Mouse (Mus musculus) spleen, postnatal 36 days (tissue): ENCODE results near the gene Usp29.
A peak's percentile ranks its signal among the peaks of the same experiment; 100 is the strongest.

Experiments used
- DNase-seq, 2 experiments: peaks; one replicate each; pipeline ENCODE4 v3.0.0; 2022; ENCODE audit warnings: low spot score in 2 of 2, mixed read lengths in 1 of 2

Usp29 gene

DNA sequence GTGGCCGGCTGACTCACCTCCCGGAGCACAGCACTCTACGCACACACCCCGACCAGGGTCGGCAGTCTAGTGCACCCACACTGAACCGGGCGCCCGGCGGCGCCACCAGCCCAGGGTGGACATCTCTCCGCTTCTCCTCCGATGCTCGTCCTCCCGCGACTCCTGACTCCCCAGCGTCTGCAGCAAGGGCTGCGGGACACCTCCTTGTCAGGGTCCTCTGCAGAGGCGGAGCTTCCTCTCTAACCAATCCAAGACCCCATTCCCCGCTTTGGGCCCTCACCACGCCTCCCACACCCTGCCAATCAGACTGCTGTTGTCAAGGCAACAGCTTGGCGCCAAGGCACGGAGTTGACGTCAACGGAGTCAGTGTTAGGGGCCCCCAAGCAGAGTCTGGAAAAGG is at the start of gene Usp29, which contains the start of gene Peg3:
Gene Usp29 (plus strand): TSS at position 338 of the 400 bp plus-strand sequence.
Gene Peg3 (minus strand): TSS at position 191 of the 400 bp plus-strand sequence.
- peak in 1 of 2 experiments; percentile 7 for DNase-seq

DNA sequence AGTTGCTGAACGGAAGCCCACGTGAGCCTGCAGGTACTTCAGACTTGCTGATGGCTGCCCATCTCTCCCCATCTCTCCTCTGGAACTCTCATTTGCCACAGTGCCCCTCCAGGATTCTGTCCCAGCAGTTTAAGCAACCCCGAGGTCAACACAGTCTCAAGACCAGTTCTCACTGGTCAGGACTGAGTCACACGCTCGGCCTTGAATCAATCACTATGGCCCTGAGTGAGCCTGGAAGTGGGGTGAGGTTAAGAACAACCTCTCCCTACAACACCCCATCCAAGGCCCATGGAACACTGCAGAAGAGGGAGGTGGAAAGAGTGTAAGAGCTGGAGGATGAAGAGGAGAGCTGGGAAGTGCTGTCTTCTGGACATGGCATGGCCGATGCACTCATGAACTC is 44.9 kb upstream of the Usp29 start:
- no peak for DNase-seq

DNA sequence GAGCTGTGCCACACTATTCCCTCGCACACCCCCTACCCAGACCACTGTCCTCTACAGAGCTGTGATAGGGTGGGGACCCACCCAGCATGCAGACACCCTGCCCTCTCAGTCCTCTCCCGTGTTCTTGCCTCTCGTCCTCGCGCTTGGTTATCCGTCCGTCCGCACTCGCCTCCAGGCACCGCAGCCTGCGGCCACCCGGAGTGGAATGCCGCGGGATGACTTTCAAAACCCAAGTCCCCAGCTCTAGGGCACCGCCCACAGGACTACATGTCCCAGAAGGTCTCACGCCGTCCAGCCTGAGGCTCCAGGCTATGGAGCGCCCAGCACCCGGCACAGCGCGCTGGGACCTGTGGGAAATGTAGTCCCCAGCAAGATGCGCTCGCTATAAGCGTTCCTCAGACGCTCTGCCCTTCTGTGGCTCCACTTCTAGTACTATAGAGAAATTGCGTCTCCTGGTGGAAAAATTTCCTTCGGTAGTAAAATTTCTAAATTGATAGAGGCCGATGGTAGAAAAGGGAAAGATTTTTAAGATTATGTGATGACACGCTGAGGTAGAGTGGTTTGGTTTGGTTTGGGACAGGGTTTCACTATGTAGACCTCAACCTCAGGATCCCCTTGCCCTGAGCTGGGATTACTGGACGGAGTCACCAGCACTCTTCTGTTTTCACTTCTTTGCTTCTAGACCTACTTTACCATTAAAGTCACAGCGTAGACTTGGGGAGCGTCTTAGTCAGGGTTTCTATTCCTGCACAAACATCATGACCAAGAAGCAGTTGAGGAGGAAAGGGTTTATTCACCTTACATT is 33.9 kb upstream of the Usp29 start, which contains the start of gene Zim1:
Gene Zim1 (minus strand): TSS at position 210 of the 805 bp plus-strand sequence.
- no peak for DNase-seq

DNA sequence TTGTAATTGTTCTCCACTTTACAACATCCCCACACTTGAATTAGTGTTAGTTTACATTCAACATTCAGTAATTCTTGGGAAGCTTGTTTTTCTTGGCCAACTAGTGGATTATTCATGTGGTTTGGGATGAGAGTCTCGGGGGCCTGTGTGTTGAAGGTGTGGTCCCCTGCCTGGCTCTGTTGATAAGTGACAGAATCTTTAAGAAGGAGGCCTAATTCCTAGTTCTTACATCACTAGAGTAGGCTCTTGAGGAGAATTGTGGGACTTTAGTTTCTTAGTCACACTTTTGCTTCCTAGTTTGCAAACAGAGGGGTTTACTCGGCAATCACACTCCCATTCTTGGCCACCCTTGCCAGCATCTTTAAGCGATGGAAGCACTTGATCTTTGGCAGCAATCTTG is 31.1 kb upstream of the Usp29 start:
- no peak for DNase-seq

DNA sequence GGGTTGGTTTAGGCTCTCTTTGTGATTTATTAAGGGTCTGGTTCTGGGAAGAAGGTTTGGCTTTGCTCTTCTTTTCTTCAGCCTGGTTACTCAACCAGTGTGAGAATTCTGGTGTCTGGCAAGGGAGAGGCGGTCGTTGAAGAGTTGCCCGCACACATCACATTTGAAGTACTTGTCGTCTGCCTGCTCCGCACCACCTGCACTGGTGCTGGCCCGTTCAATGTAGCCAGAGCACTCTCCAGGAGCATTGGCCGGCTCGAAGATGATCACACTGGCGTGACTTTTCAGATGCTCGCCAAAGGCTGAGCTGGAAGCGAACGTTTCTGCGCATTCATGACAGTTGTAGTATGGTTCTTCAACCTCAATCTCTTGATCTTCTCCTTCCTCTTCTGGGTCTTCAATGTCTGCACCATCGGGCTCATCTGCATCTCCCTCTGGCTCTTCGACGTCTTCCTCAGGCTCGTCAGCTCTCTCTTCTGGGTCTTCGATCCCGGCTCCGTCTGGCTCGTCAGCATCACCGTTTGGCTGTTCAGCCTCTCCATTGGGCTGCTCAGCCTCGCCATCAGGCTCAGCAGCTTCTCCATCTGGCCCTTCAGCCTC is 22.9 kb upstream of the Usp29 start:
- DNase-seq = no peak

DNA sequence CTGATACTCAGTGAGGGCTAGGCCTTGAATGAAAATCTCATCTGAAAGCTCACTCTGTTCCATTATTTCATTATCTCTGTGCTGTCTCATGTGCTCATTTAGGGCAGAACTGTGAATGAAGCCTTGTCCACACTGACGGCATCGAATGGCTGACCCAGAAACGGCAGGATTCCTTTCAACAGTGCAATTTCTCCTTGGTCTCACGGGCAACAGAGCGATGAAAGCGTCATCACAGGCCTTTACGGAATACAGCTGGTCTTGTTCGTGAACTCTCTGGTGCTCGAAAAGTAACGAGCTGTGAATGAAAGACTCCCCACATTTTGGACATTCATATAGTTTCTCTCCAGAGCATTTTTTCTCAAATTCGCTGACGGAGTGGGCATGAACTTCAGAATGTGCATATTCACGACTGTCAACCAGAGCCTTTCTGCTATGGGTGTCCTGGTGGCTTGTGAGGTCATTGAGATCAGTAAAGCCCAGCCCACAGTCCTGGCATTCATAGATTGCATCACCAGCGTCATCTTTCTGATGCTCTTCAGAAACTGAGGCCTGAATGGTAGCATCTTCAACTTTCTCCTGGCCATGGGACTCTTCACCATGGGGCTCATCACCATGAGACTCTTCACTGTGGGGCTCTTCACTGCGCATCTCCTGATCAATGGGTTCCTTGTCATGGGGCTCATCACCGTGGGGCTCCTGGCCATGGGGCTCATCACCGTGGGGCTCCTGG is 21.8 kb upstream of the Usp29 start:
- no peak for DNase-seq

DNA sequence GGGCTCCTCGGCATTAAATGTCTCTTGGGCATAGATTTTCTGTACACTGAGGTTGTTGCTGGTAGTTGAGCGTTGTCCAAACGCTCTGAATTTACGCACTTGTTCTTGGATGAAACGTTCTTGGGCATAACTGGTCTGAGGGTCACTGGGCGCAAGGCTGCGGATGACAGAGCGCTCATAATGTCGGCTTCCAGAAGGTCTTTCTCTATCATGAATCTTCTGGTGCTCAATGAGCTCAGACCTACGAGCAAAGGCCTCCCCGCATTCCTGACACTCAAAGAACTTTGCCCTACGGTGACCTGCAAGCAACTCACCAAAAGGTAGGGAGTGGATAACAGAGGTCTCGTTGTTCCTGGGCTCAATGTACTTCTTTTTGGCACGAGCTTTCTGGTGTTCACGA is 21.0 kb upstream of the Usp29 start:
- no peak for DNase-seq

DNA sequence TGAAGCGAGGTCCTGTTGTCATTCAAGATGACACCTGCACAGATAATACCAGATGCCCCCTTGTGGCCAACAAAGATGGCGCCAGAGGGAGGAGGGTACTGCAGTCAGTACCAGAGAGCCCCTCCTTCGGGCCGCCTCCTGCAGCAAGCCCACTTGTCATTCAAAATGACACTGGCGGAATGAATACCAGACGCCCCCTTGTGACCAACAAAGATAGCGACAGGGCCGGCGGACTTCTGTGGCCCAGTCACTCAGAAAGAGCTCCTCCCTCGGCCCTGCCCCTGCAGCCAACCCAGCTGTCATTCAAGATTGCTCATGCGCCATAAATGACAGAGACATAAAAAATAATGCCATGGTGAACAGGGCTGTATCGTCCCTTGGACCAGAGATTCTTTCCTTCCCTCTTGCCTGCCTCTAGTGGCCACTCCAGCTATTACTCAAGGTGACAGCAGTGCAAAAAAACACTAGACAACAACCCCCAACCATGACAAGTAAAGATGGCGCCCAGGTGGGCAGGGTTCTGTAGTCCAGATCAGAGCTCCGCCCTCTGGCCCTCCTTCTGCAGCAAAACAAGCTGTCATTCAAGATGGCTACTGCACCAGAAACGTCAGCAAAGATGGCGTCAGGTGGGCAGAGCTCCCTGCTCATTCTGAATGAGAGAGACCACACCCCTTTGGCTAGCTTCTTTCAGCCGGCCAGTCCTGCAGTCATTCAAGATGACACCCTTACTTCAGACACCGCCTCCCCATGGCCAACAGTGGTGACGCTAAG is 2.8 kb upstream of the Usp29 start:
- peak in 1 of 2 experiments; percentile 5 for DNase-seq

DNA sequence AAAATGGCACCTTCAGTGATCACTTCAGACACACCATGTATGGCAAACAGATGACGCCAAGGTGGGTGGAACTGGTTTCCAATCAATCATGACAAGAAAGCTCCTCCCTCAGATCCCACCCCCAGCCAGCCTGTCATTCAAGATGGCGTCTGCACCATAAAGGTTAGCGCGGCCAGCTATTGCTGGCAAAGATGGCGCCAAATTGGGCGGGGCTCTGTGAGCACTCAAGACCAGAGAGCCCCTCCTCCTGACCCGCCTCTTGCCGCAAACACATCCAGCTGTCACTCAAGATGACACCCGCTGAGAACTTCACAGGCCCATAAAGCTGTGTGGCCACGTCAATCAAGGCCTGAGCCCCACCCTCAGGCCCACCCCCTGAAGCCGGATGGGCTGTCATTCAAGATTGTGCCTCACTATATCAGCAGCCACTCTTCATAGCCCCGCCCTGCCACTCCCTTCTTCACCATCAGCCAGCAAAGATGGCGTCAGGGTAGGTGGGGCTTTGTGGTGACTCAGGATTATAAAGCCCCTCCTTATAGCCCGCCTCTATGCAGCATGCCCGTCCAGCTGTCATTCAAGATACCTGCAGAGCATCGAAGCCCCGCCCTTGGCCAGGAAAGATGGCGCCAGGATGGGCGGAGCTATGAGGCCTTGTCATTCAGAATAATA is 2.0 kb upstream of the Usp29 start:
- peak; percentile 16 to 29 for DNase-seq

DNA sequence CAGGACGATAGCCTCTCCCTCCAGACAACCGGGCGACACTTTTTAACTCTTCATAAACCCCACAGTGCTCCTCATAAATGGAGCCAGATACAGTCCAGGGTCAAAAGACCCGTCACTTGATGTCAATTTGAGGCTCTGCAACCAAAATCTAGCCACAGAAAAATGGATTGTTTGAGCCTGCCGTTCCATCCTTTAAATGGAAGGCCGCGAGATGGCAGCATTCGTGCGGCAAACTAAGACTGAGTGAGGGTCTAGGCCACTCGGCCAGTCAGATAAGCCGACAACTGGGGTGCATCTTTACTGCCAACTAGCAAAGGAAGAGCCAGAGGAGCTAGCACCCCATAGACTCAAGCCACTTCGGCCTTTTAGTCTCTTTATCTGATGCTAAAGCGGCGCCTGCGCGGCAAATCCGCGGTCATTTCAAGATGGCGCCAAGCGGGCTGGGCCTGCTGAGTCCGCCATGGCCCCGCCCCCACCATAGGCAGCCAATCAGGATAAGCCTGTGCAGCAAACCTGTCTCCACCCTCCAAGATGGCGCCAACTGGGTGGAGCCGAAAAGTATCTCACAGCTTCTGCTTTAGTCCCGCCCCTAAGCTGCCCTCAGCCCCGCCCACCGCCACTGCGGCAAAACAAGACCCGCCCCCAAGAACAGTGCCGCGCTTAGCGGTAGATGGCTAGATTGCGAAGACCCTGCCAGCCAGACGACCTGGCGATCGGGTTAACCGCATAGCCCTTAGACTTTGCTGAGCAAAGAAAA is 1.1 kb upstream of the Usp29 start:
- DNase-seq = peak; percentile 34 to 38

DNA sequence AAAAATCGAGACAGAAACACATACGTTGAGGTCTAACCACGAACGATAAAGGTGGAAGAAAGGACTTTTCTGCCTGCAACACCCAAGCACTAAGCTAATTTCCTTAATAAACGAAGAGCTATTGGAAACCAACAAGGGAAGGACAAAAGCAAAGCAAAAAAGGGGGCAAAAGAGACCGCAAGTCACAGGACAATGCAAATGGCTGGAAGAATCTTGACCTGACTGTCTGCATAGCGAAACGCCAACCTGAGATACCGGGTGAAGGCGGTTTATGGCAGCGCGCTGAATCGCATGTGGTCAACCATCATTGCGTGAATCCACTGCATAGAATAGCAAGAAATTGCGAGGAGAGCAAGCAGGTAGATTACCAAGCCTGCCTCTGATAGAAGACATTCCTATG is 423 bp downstream of the Usp29 start:
- no peak for DNase-seq

DNA sequence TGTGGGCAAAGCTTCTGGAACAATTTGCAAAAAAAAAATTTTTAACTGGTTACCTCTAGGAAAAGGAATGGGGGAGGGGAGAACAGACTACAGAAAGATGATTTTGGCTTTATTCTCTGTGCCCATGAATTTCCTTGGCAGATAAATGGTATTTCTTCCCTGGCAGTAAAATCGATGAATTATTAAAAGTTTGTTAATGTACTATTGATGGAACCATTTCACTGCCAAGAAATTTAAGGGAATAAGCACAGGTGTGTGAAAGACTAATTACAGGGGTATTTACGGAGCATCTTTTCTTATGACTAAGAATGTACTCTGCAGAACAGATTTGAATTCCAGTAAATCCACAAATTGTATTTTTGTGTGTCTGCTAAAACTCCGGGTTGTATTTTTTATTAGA is 995 bp downstream of the Usp29 start:
- no peak for DNase-seq

DNA sequence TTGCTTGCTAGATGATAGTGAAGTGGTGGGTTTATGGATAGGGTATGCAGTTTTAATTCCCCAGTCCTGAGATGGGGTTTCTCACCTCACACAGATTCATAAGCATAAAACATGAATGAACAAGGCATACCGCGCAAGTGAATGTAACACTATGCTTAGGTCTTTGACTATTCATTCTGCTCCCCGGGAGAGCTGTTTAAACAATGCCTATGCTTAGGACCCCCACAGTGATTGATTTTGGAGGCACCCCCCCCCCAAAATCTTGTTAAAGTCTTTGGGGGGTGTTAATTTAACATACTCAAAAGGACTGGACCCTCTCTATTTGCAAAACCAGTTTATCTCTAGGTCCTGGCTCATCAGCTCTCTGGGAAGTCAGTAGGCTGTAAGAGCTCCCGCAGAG is 1.6 kb downstream of the Usp29 start:
- DNase-seq = no peak

DNA sequence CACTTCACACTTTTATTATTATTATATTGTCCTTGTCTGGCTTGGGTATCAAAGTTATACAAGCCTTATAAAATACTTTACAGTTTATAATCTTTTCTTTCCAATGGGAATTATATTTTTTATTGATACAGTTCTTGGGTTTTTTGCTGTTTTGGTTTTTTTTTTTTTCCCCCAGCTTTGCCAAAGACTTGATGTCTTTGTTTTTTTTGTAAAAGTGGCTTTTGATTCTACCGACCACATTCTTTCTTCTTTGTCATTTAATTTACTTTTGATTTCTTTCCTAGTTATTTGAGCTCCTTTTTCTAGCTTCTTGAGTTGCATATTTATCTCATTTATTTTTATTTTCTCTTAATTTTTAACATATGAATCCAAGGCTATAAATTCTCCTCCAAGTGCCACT is 5.7 kb downstream of the Usp29 start:
- DNase-seq = no peak

DNA sequence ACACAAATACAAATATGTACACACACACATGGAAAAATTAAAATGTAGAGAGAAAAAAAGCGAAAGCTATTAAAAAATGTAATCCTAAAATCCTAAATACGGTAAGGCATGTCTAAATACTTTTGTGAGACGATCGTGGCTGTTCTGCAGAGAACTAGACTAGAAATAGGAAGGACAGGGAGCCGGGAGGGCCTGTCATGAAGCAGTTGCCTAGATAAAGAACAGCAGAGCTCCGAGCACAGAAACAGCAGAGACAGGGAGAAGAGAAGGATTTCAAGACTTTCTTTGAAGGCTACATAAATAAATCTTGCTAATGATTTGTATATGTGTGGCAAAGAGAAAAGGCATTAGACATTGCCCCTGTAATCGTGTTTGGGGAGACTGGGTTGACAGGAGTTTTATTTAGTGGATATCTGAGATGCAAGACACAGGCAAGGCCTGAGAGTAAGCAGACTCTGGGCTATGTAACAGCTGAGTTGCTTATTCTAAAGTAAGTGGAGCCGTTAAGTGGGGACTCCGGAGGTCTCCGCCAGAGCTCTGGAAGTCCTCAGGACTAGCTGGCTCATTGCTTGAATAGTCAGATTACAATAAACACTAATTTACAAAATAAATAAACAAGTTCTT is 14.0 kb downstream of the Usp29 start:
- no peak for DNase-seq

DNA sequence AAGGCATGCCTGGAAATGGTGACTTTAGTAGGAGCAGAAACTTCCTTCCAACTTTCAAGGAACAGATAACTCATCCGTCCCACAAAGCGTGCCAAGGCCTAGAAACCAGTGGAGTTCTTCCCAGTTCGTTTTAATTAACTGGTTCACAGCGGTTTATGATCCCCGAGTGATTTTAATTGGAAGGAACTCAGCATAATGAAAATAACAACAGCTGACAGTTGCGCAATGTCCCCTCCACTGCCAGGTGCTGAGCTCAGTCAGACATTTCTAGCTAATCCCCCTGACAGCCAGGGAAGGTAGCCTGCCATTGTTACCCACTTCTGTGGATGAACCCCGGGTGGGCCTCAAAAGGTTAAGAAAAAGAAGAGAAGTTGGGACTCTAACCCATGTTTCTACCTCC is 18.8 kb downstream of the Usp29 start:
- no peak for DNase-seq

DNA sequence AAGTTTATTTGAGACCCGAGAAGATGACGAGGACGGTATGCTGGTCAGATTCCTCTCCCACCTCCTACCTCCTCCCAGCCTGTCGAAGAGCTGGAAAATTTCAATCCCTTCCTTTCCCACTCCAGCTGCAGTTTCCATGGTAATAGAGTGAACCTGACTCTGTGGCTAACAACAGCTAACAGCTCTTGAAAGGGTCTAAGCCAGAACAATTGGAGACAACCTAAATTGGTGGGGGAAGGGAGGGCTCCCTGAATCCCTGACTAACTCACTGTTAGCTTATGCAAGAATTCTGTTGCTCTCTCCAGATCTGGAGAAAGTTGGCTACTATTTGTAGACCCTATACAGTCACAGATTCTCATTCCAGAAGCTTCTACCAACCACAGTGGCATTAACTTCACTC is 23.1 kb downstream of the Usp29 start:
- no peak for DNase-seq

DNA sequence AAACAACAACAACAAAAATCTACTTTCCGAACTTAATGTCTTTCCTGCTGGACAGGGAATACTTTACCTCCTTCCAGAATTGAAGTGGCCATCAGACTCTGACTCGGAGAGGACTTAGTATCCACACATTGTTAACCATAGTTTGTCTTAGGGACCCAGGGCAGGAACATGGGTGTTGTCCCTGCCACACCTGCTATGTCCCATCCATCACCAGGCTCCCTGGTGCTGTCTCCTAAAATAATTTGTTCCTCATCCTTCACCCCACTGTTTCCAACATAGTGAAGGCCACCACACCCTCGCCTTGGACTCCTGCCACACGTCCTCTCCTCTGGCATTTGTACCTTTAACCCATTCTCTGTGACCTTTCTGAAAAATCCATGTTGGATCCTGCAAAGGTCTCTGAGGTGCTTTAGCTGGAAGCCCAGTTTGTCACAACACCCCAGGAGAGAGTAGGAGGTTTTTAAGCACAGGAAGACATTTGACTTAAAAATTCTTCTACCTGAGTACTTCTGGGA is 26.5 kb downstream of the Usp29 start:
- DNase-seq = no peak

DNA sequence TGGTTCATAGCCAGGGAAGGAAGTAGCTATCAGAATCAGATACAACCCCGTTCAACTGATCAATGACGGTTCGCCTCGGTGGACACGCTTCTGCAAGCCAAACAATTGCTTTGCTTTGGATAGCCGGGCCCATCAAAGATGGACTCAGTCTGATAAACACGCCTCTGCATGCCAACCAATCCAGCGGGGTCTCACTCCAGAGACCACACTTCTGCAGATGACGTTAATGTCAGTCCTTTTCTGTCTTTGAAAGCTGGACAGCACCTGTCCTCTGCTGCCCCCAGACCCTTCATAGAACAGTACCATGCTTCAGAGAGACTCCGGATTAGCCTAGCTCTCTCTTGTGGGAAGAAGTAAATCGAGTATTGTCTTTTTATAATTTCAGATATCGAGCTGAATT is 29.3 kb downstream of the Usp29 start:
- DNase-seq = no peak

DNA sequence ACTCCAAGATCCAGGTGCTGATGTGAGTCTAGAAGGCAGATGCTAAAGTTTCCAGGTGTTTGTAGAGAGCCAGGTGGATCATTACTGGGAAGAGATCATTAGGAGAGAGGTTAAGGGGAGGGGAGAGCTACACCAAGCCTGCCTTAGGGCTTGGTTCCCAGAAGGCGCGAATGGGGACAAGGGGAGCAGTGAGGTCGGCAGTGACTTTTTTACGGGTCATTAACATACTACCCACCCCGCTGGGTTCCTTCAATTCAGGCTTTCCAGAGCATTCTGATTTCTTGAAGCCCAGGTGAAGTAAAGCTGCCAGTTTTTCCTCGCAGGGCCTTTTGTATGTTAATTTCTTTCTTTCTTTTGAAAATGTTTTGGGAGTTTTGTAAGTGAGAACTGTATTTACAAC is 29.8 kb downstream of the Usp29 start:
- DNase-seq = no peak
